Mouse (Mus musculus): Measurements from ENCODE around the gene Slc6a11.

DNA sequence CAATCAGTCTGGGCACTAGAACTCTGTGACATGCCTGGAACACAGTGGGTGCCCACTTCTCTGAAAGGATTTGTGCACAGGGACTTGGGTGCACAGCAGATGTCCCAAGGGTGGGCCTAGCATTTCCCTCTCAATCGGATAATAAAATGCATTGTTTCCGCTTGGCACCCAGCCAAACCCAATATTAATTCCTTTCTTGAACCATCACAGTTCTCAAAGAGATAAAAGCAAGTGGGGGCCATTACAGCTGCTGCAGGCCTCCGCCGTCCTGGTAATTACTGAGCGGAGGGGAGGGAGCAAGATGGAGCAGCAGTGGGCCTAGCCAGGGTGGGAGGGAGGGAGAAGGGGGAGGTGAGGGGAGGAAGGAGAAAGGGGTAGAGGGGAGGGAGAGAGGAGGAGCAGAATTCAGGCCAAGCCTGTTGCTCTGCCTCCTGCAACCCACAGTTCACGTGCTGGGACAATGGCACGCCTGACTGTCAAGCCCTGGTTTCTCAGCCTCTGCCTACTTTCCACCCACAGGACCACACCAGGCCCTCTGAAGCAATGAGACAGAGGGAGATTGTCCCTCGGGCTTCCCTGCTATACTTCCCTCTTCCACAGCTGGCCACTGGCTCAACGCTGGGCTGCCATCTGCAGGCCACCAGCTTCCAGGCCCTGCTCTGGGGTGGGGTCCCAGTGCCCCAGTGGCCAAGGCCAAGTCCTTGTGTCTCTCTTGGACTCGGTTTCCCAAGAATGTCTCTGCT, 166.4 kb downstream of the Slc6a11 start:
- TF ChIP-seq CTCF (IDR thresholded peaks at IDR 0.05; ENCODE audit: extremely low read depth, insufficient read length, insufficient replicate concordance, low read depth, low read length) = no peak
- TF ChIP-seq POLR2A (IDR thresholded peaks at IDR 0.05; ENCODE audit: low read depth, low read length) = no peak

Data from small intestine, adult 2 months (tissue).